Mouse (Mus musculus) neutrophil, adult 59 days (primary cell): ENCODE measurements around the gene Col6a6. TPM values are rescaled to one million over a fixed set of nuclear protein-coding genes. Genes with fewer than 3 reads are reported as not detected.

Experiments used
- total RNA-seq, 2 experiments: library from RNA; stranded (reverse); gene quantifications; 1 replicate in 1 of 2; 2 replicates in 1 of 2; pipeline ENCODE4 v1.2.4; 2023

Col6a6 gene
- total RNA-seq = under 1 TPM in 1 of 2 experiments, not detected in 1; 0.07 TPM

GRCm38 (mm10) chr9:105827791-105828385 lies at the start of gene Col6a6:
Gene Col6a6, minus strand, starts transcription at chr9:105828160.

GRCm38 (mm10) chr9:105642460-105643371 lies 185.2 kb downstream of the Col6a6 start, which contains the start of gene Pik3r4:
Gene Pik3r4, plus strand, starts transcription at chr9:105642978.

Other genes starting within 250 kb of the Col6a6 start
- gene Pik3r4, start 185.2 kb downstream of the Col6a6 start, total RNA-seq = 10 to 100 TPM; 18.9 to 25.1 TPM
- under 1 TPM; 0.04 to 0.07 TPM for gene Col6a5, start 132.5 kb upstream of the Col6a6 start, total RNA-seq